In the genomic region with DNA sequence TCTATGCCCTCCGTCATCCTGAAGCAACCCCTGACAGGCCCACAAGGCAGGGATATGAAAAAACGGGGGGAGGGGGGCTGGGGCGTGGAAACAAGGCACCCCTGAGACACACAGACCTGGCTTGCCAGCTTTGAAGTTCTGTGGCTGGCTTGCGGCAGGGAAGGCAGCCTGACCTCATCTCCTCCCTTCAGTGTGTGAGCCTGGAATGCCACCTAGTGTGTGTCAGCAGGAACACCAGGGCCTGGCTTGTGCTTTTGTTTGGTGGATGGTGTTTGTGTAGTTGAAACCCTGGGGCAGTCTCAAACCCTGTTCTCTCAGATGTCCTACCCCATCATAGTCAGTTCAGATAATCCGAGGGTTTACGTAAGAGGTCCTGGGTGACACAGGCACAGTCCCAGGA, we compare ENCODE assay signal across 9 mouse cellular contexts.
DNase-seq lines count a peak whose midpoint lies in the region; ATAC-seq and TF ChIP-seq lines count a peak whose summit lies in the region.
"Had no signal": no experiment of that assay in that cellular context is flagged by ENCODE, and none has a peak within 500 bp of the region (broad histone marks: within the 10 kb centered on the region; RNA-seq: fewer than 3 reads in every experiment).

No protein-coding gene starts in this region.

- no peaks in the 10 kb centered on the region for H3K9me3 ChIP-seq in hindbrain, embryonic 13.5 days
- H3K9me3 ChIP-seq: liver, embryonic 15.5 days had no signal

- peak; percentile 72 for DNase-seq in Muller cell, postnatal 12 days (ENCODE audit: inconsistent ontology term)
- DNase-seq in cerebellum, adult 8-10 months = peak; percentile 35
- peak; percentile 48 to 80 for DNase-seq in frontal cortex, adult 2 months (ENCODE audit: extremely low spot score in 1 of 2, low spot score in 1 of 2)
- DNase-seq in layer of hippocampus, postnatal 25 days (ENCODE audit: extremely low spot score in 1 of 2, low spot score in 1 of 2) = peak; percentile 47 to 57

- peaks cover 19% of the 10 kb centered on the region for H3K4me1 ChIP-seq in hindbrain, embryonic 13.5 days (replicated peaks)
- H3K4me1 ChIP-seq in small intestine, adult 2 months (ENCODE audit: control insufficient read depth, insufficient read depth, insufficient read length, low read length) = no peaks in the 10 kb centered on the region
- H3K4me1 ChIP-seq: liver, embryonic 15.5 days had no signal

- TF ChIP-seq POLR2A in small intestine, adult 2 months (IDR thresholded peaks at IDR 0.05; ENCODE audit: low read depth, low read length) = no peak

- TF ChIP-seq CTCF in small intestine, adult 2 months (IDR thresholded peaks at IDR 0.05; ENCODE audit: extremely low read depth, insufficient read length, insufficient replicate concordance, low read depth, low read length) = peak; percentile 54; the same call in 1 of the 2 replicates

- ATAC-seq in hindbrain, embryonic 13.5 days (ENCODE audit: low FRiP score) = peak; percentile 93
- peak; percentile 57; the same call in 1 of the 2 replicates for ATAC-seq in megakaryocyte-erythroid progenitor cell, adult 5-6 weeks (replicated peaks; ENCODE audit: low FRiP score, low TSS enrichment, poor library complexity, severe bottlenecking)
- no peak for ATAC-seq in activated CD4-positive, CD25-positive, alpha-beta regulatory T cell, adult 4 months

- no peak overlapping the region for H3K4me3 ChIP-seq in hindbrain, embryonic 13.5 days
- H3K4me3 ChIP-seq in small intestine, adult 2 months (ENCODE audit: low read depth, low read length) = no peak overlapping the region
- H3K4me3 ChIP-seq: liver, embryonic 15.5 days had no signal

- H3K9ac ChIP-seq in hindbrain, embryonic 13.5 days = no peak overlapping the region
- H3K9ac ChIP-seq: liver, embryonic 15.5 days had no signal

- no peak overlapping the region for H3K4me2 ChIP-seq in hindbrain, embryonic 13.5 days
- H3K4me2 ChIP-seq: liver, embryonic 15.5 days had no signal

- no peaks in the 10 kb centered on the region for H3K27me3 ChIP-seq in hindbrain, embryonic 13.5 days
- H3K27me3 ChIP-seq in small intestine, adult 2 months (ENCODE audit: control insufficient read depth, insufficient read depth, low read length) = no peaks in the 10 kb centered on the region
- H3K27me3 ChIP-seq: liver, embryonic 15.5 days had no signal

- H3K27ac ChIP-seq in hindbrain, embryonic 13.5 days = 0 out of 2 replicates have a peak overlapping the region, but pooled peaks have one; percentile 40
- no peak overlapping the region for H3K27ac ChIP-seq in small intestine, adult 2 months (ENCODE audit: insufficient read depth, low read depth, low read length)
- H3K27ac ChIP-seq: liver, embryonic 15.5 days had no signal

- WGBS in hindbrain, embryonic 13.5 days = 21% methylated on average over 6 of the region's 6 CpGs
- WGBS in small intestine, adult 2 months = 34% methylated on average over 6 of the region's 6 CpGs

- H3K36me3 ChIP-seq in hindbrain, embryonic 13.5 days = no peaks in the 10 kb centered on the region
- no peaks in the 10 kb centered on the region for H3K36me3 ChIP-seq in small intestine, adult 2 months (ENCODE audit: control insufficient read depth, insufficient read depth, low read length)
- H3K36me3 ChIP-seq: liver, embryonic 15.5 days had no signal
